Mouse (Mus musculus) midbrain, embryonic 16.5 days (tissue): ENCODE measurements around the gene Cntn2. TPM values are rescaled to one million over a fixed set of nuclear protein-coding genes. Genes with fewer than 3 reads are reported as not detected.
A peak's percentile ranks its signal among the peaks of the same experiment; 100 is the strongest.
"Not testable (repeated sequence)": the region's sequence is repeated elsewhere in the genome, so short reads cannot be mapped to it uniquely, and the experiment has no call there.

Experiments
- ATAC-seq: fragments of 200-750 bp; cut with Nextera tagmentation; 2 replicates; pipeline ENCODE4 v1.8.0; 2017; ENCODE audit warnings: moderate TSS enrichment
- H3K27ac ChIP-seq: fragments of 300-500 bp; sonication (generic); 2 replicates; pipeline ENCODE4 v1.5.1; 2014; ENCODE audit warnings: mild to moderate bottlenecking, low read length, mixed read lengths
- H3K27me3 ChIP-seq: fragments of 300-500 bp; sonication (generic); 2 replicates; pipeline ENCODE4 v1.6.1; 2014; ENCODE audit warnings: low read depth, low read length, mixed read lengths; ENCODE audit not compliant: control insufficient read depth, insufficient read depth
- H3K36me3 ChIP-seq: fragments of 300-500 bp; sonication (generic); 2 replicates; pipeline ENCODE4 v1.6.1; 2014; ENCODE audit warnings: mild to moderate bottlenecking, low read length, moderate library complexity, mixed read lengths; ENCODE audit not compliant: control insufficient read depth, insufficient read depth
- H3K4me1 ChIP-seq: fragments of 300-500 bp; sonication (generic); 2 replicates; pipeline ENCODE4 v1.6.1; 2014; ENCODE audit warnings: mild to moderate bottlenecking, low read length, mixed read lengths; ENCODE audit not compliant: control insufficient read depth, insufficient read depth
- H3K4me2 ChIP-seq: fragments of 300-500 bp; sonication (generic); 2 replicates; pipeline ENCODE4 v1.6.1; 2014; ENCODE audit warnings: mild to moderate bottlenecking, low read length, mixed read lengths
- H3K4me3 ChIP-seq: fragments of 300-500 bp; sonication (generic); 2 replicates; pipeline ENCODE4 v1.5.1; 2014; ENCODE audit warnings: low read depth, mild to moderate bottlenecking, low read length, moderate library complexity, mixed read lengths
- H3K9ac ChIP-seq: fragments of 300-500 bp; sonication (generic); 2 replicates; pipeline ENCODE4 v1.6.1; 2014; ENCODE audit warnings: low read depth, low read length, mixed read lengths
- H3K9me3 ChIP-seq: fragments of 300-500 bp; sonication (generic); replicated peaks from 2 replicates; pipeline ENCODE4 v1.6.1; 2014; ENCODE audit warnings: mild to moderate bottlenecking, low read length, mixed read lengths; ENCODE audit not compliant: control insufficient read depth, poor library complexity, severe bottlenecking
- WGBS: fragments of 180-500 bp; shearing (Covaris S2); extraction: QIAGEN DNeasy Blood & Tissue Kit; methylation state at CpG from one replicate; pipeline ENCODE4 v1.1.7; 2014; 5-methylcytosine and 5-hydroxymethylcytosine counted together
- polyA plus RNA-seq: library from polyadenylated mRNA; unstranded; fragments of >200 nt; fragmentation: Nextera tagmentation; extraction: Ambion mirVana; gene quantifications from 2 replicates; pipeline ENCODE4 v1.2.1, GENCODE M21; 2015

The Cntn2 gene
- polyA plus RNA-seq, 1 experiment from 2014 or later = 28.2 TPM

GRCm38 (mm10) chr1:132476928-132477691 lies 65.9 kb downstream of the Cntn2 start, which contains the start of gene Rbbp5:
Rbbp5 (plus strand) TSS chr1:132477365.
- under 1% methylated on average over 43 of the region's 43 CpGs for WGBS
- Histone ChIP-seq H3K27ac (peak within 1 kb of the TSS; percentile 75), H3K27me3 (no peaks in the 10 kb centered on the region), H3K4me3 (peak within 1 kb of the TSS; percentile 85), H3K9ac (peak within 1 kb of the TSS; percentile 81), H3K4me2 (peak within 1 kb of the TSS; percentile 89), H3K4me1 (peaks cover 18% of the 10 kb centered on the region), H3K36me3 (no peaks in the 10 kb centered on the region), H3K9me3 (no peaks in the 10 kb centered on the region)
- peak; percentile 93 for ATAC-seq

- Histone ChIP-seq H3K36me3 (no peaks in the 10 kb centered on the region), H3K27ac (peak overlapping the region; percentile 75), H3K27me3 (no peaks in the 10 kb centered on the region), H3K4me3 (peak overlapping the region; percentile 85), H3K4me1 (peaks cover 18% of the 10 kb centered on the region), H3K9me3 (no peaks in the 10 kb centered on the region), H3K4me2 (peak overlapping the region; percentile 89), H3K9ac (peak overlapping the region; percentile 81)
- 6% methylated on average over 9 of the region's 9 CpGs for WGBS
- ATAC-seq = peak; percentile 61
Measured at GRCm38 (mm10) chr1:132476575-132476927, 66.5 kb downstream of the Cntn2 start.

GRCm38 (mm10) chr1:132474496-132474895 lies 68.6 kb downstream of the Cntn2 start:
- no peak overlapping the region for H3K4me2 ChIP-seq
- H3K4me3 ChIP-seq = no peak overlapping the region
- 78% methylated on average over 1 of the region's 1 CpGs for WGBS
- H3K27me3 ChIP-seq = no peaks in the 10 kb centered on the region
- no peak overlapping the region for H3K9ac ChIP-seq
- no peak for ATAC-seq
- H3K9me3 ChIP-seq = no peaks in the 10 kb centered on the region
- H3K27ac ChIP-seq = no peak overlapping the region
- H3K36me3 ChIP-seq = no peaks in the 10 kb centered on the region
- peaks cover 18% of the 10 kb centered on the region for H3K4me1 ChIP-seq

GRCm38 (mm10) chr1:132472537-132472936 lies 70.5 kb downstream of the Cntn2 start:
- Histone ChIP-seq H3K27me3 (no peaks in the 10 kb centered on the region), H3K9ac (no peak overlapping the region), H3K36me3 (no peaks in the 10 kb centered on the region), H3K27ac (no peak overlapping the region), H3K9me3 (no peaks in the 10 kb centered on the region), H3K4me2 (no peak overlapping the region), H3K4me1 (peaks cover 6% of the 10 kb centered on the region), H3K4me3 (no peak overlapping the region)
- ATAC-seq = no peak
- WGBS = 56% methylated on average over 5 of the region's 5 CpGs

- H3K4me2 ChIP-seq = no peak overlapping the region
- H3K27me3 ChIP-seq = no peaks in the 10 kb centered on the region
- H3K9me3 ChIP-seq = no peaks in the 10 kb centered on the region
- no peak overlapping the region for H3K27ac ChIP-seq
- no peak overlapping the region for H3K9ac ChIP-seq
- H3K36me3 ChIP-seq = peaks cover 2% of the 10 kb centered on the region; the same call in 1 of the 2 replicates
- H3K4me3 ChIP-seq = no peak overlapping the region
- H3K4me1 ChIP-seq = peaks cover 5% of the 10 kb centered on the region
- ATAC-seq = no peak
- 91% methylated on average over 5 of the region's 5 CpGs for WGBS
Measured at GRCm38 (mm10) chr1:132471499-132471898, 71.6 kb downstream of the Cntn2 start.

- Histone ChIP-seq H3K9ac (no peak overlapping the region), H3K4me3 (no peak overlapping the region), H3K27me3 (no peaks in the 10 kb centered on the region), H3K27ac (no peak overlapping the region), H3K36me3 (peaks cover 2% of the 10 kb centered on the region; the same call in 1 of the 2 replicates), H3K4me2 (no peak overlapping the region), H3K9me3 (no peaks in the 10 kb centered on the region), H3K4me1 (peaks cover 4% of the 10 kb centered on the region)
- ATAC-seq = no peak
- WGBS = 93% methylated on average over 2 of the region's 2 CpGs
Measured at GRCm38 (mm10) chr1:132471032-132471431, 72.0 kb downstream of the Cntn2 start.

- ATAC-seq, H3K27ac ChIP-seq, H3K27me3 ChIP-seq, H3K9ac ChIP-seq, H3K9me3 ChIP-seq, H3K4me2 ChIP-seq, H3K4me1 ChIP-seq, H3K4me3 ChIP-seq, H3K36me3 ChIP-seq: not testable (repeated sequence)
- WGBS = 89% methylated on average over 1 of the region's 1 CpGs
Measured at GRCm38 (mm10) chr1:132470031-132470430, 73.0 kb downstream of the Cntn2 start.

GRCm38 (mm10) chr1:132469519-132469918 lies 73.5 kb downstream of the Cntn2 start:
- Histone ChIP-seq H3K27ac (no peak overlapping the region), H3K4me3 (no peak overlapping the region), H3K9me3 (no peaks in the 10 kb centered on the region), H3K27me3 (no peaks in the 10 kb centered on the region), H3K4me2 (no peak overlapping the region), H3K9ac (no peak overlapping the region), H3K36me3 (peaks cover 2% of the 10 kb centered on the region), H3K4me1 (no peaks in the 10 kb centered on the region)
- no peak for ATAC-seq
- WGBS = 91% methylated on average over 7 of the region's 7 CpGs

- no peak overlapping the region for H3K27ac ChIP-seq
- no peaks in the 10 kb centered on the region for H3K27me3 ChIP-seq
- no peaks in the 10 kb centered on the region for H3K4me1 ChIP-seq
- no peak overlapping the region for H3K4me2 ChIP-seq
- no peak for ATAC-seq
- H3K4me3 ChIP-seq = no peak overlapping the region
- H3K9me3 ChIP-seq = no peaks in the 10 kb centered on the region
- H3K36me3 ChIP-seq = peaks cover 7% of the 10 kb centered on the region
- no peak overlapping the region for H3K9ac ChIP-seq
Measured at GRCm38 (mm10) chr1:132468926-132469325, 74.1 kb downstream of the Cntn2 start.
